Mouse (Mus musculus): Measurements from ENCODE around the gene Rtn3.

DNA sequence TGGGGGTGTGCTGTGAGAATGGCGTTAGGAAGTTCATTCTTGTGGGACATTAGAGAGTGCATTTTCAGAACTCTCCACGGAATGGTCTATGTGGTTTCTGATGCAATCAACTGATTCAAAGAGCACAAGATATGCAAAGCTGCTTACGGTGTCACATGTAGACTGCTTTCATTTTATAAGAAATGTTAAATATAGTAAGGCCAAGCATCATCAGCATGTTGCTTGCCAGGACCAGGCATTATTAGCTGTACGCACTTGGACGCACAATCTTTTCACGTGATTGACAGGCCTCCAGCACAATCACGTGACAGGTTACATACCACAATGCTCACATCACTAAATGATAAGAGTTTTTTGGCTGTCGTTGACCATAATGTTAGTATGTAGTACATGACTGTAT, 4.6 kb upstream of the Rtn3 start:
- TF ChIP-seq CTCF (IDR thresholded peaks at IDR 0.05; ENCODE audit: low read depth, low read length): no peak
- no peak for TF ChIP-seq POLR2AphosphoS5 (IDR thresholded peaks at IDR 0.05; ENCODE audit: insufficient replicate concordance, low read depth, low read length)
- TF ChIP-seq GATA1 (IDR thresholded peaks at IDR 0.05; ENCODE audit: borderline replicate concordance, low read length): no peak
- TF ChIP-seq TAL1 (conservative IDR thresholded peaks at IDR 0.05; ENCODE audit: low read depth, low read length): no peak
- TF ChIP-seq GATA2 (IDR thresholded peaks at IDR 0.05; ENCODE audit: borderline replicate concordance, low read depth, low read length): no peak
